Comparison of ENCODE assay signal across 30 mouse cellular contexts in genomic region chr15:83546029-83546428, GRCm38 (mm10). TPM values are rescaled to one million over a fixed set of nuclear protein-coding genes. Genes with fewer than 3 reads are reported as not detected.
DNase-seq lines count a peak whose midpoint lies in the region; ATAC-seq and TF ChIP-seq lines count a peak whose summit lies in the region.
"Had no signal": no experiment of that assay in that cellular context is flagged by ENCODE, and none has a peak within 500 bp of the region (broad histone marks: within the 10 kb centered on the region; RNA-seq: fewer than 3 reads in every experiment).

No protein-coding gene starts in this region.

- no peak overlapping the region for H3K9ac ChIP-seq in intestine, embryonic 16.5 days (ENCODE audit: low read depth, low read length)
- H3K9ac ChIP-seq in intestine, embryonic 15.5 days, result no peak overlapping the region
- no peak overlapping the region for H3K9ac ChIP-seq in midbrain, embryonic 11.5 days (ENCODE audit: low read length)
- H3K9ac ChIP-seq in midbrain, postnatal 0 days (replicated peaks; ENCODE audit: low read length, poor library complexity, severe bottlenecking), result no peak overlapping the region
- H3K9ac ChIP-seq: embryonic facial prominence, embryonic 13.5 days; forebrain, embryonic 12.5 days; forebrain, embryonic 15.5 days; heart, embryonic 12.5 days; heart, embryonic 15.5 days; hindbrain, embryonic 13.5 days had no signal

- H3K36me3 ChIP-seq in intestine, embryonic 16.5 days (ENCODE audit: control insufficient read depth, insufficient read depth, low read length), result peaks cover 22% of the 10 kb centered on the region
- peaks cover 31% of the 10 kb centered on the region for H3K36me3 ChIP-seq in intestine, embryonic 15.5 days
- H3K36me3 ChIP-seq in midbrain, embryonic 11.5 days (ENCODE audit: control insufficient read depth, insufficient read depth, low read length), result peaks cover 18% of the 10 kb centered on the region
- H3K36me3 ChIP-seq in midbrain, postnatal 0 days (ENCODE audit: insufficient read depth, low read length), result peaks cover 54% of the 10 kb centered on the region
- H3K36me3 ChIP-seq in G1E (replicated peaks), result peaks cover 62% of the 10 kb centered on the region

- H3K4me3 ChIP-seq in intestine, embryonic 16.5 days (ENCODE audit: low read length), result no peak overlapping the region
- no peak overlapping the region for H3K4me3 ChIP-seq in intestine, embryonic 15.5 days (replicated peaks)
- no peak overlapping the region for H3K4me3 ChIP-seq in midbrain, embryonic 11.5 days (ENCODE audit: low read depth, low read length)
- H3K4me3 ChIP-seq in midbrain, postnatal 0 days (ENCODE audit: low read depth, low read length), result no peak overlapping the region
- H3K4me3 ChIP-seq in G1E (ENCODE audit: low read depth, low read length), result no peak overlapping the region
- H3K4me3 ChIP-seq: embryonic facial prominence, embryonic 10.5 days; embryonic facial prominence, embryonic 13.5 days; erythroblast, embryonic 14.5 days; forebrain, embryonic 12.5 days; forebrain, embryonic 15.5 days; heart, embryonic 12.5 days; heart, embryonic 15.5 days; hindbrain, embryonic 10.5 days; hindbrain, embryonic 13.5 days had no signal

- DNase-seq in midbrain, embryonic 11.5 days (ENCODE audit: low spot score, missing footprints), result peak; percentile 62
- DNase-seq in midbrain, postnatal 0 days (ENCODE audit: low spot score), result no peak
- DNase-seq in G1E (ENCODE audit: low spot score), result no peak
- DNase-seq in thymus, postnatal 4 days, result no peak
- DNase-seq: adrenal gland, postnatal 36 days; B cell, adult 2 months; cerebellum, adult 11 months; cerebellum, adult 2 months; cerebellum, adult 9-11 months; cerebellum, postnatal 25 days; embryo, embryonic 11 days; gastrocnemius, postnatal 36 days; heart, postnatal 10 days; heart, postnatal 36 days had no signal

- H3K27me3 ChIP-seq in intestine, embryonic 16.5 days (replicated peaks; ENCODE audit: control insufficient read depth, insufficient read depth, low read length), result no peaks in the 10 kb centered on the region
- H3K27me3 ChIP-seq in intestine, embryonic 15.5 days (replicated peaks), result no peaks in the 10 kb centered on the region
- H3K27me3 ChIP-seq in midbrain, embryonic 11.5 days (ENCODE audit: control insufficient read depth, insufficient read depth, low read length), result no peaks in the 10 kb centered on the region
- no peaks in the 10 kb centered on the region for H3K27me3 ChIP-seq in midbrain, postnatal 0 days (ENCODE audit: insufficient read depth, low read length)
- peaks cover 24% of the 10 kb centered on the region for H3K27me3 ChIP-seq in G1E (ENCODE audit: insufficient read depth, low read length)
- H3K27me3 ChIP-seq: embryonic facial prominence, embryonic 13.5 days; forebrain, embryonic 12.5 days; forebrain, embryonic 15.5 days; heart, embryonic 12.5 days; heart, embryonic 15.5 days; hindbrain, embryonic 13.5 days had no signal

- no peak for TF ChIP-seq CTCF in midbrain, postnatal 0 days (IDR thresholded peaks at IDR 0.05)
- no peak for TF ChIP-seq CTCF in G1E (IDR thresholded peaks at IDR 0.05; ENCODE audit: low read depth, low read length)

- H3K4me2 ChIP-seq in intestine, embryonic 16.5 days (ENCODE audit: low read depth, low read length), result no peak overlapping the region
- no peak overlapping the region for H3K4me2 ChIP-seq in intestine, embryonic 15.5 days (replicated peaks)
- H3K4me2 ChIP-seq in midbrain, embryonic 11.5 days, result no peak overlapping the region
- H3K4me2 ChIP-seq in midbrain, postnatal 0 days (ENCODE audit: low read depth, low read length, poor library complexity, severe bottlenecking), result no peak overlapping the region
- H3K4me2 ChIP-seq: embryonic facial prominence, embryonic 13.5 days; forebrain, embryonic 12.5 days; forebrain, embryonic 15.5 days; heart, embryonic 12.5 days; heart, embryonic 15.5 days; hindbrain, embryonic 13.5 days had no signal

- no peaks in the 10 kb centered on the region for H3K9me3 ChIP-seq in intestine, embryonic 16.5 days (ENCODE audit: control insufficient read depth, low read length)
- H3K9me3 ChIP-seq in intestine, embryonic 15.5 days, result no peaks in the 10 kb centered on the region
- no peaks in the 10 kb centered on the region for H3K9me3 ChIP-seq in midbrain, embryonic 11.5 days (ENCODE audit: control insufficient read depth, low read length)
- H3K9me3 ChIP-seq in midbrain, postnatal 0 days (ENCODE audit: low read length), result no peaks in the 10 kb centered on the region
- H3K9me3 ChIP-seq in G1E (replicated peaks), result no peaks in the 10 kb centered on the region
- H3K9me3 ChIP-seq: embryonic facial prominence, embryonic 10.5 days; embryonic facial prominence, embryonic 13.5 days; forebrain, embryonic 12.5 days; forebrain, embryonic 15.5 days; heart, embryonic 12.5 days; heart, embryonic 15.5 days; hindbrain, embryonic 10.5 days; hindbrain, embryonic 13.5 days had no signal

- ATAC-seq in intestine, embryonic 16.5 days, result peak; percentile 41; the same call in 1 of the 2 replicates
- no peak for ATAC-seq in intestine, embryonic 15.5 days
- no peak for ATAC-seq in midbrain, embryonic 11.5 days (ENCODE audit: low FRiP score)
- ATAC-seq in midbrain, postnatal 0 days (ENCODE audit: low FRiP score), result no peak
- ATAC-seq in G1E (ENCODE audit: extremely low read depth, insufficient number of reproducible peaks, low FRiP score, poor library complexity, severe bottlenecking), result peak; percentile 28; the same call in 1 of the 2 replicates
- no peak for ATAC-seq in cerebellum, adult (ENCODE audit: insufficient number of reproducible peaks, low FRiP score, low TSS enrichment)
- ATAC-seq: CD4-positive, CD25-positive, alpha-beta regulatory T cell, adult 4 months; forebrain, embryonic 15.5 days; hindbrain, embryonic 16.5 days; intestine, postnatal 0 days had no signal

- H3K4me1 ChIP-seq in intestine, embryonic 16.5 days (ENCODE audit: control insufficient read depth, insufficient read depth, low read length), result no peaks in the 10 kb centered on the region
- H3K4me1 ChIP-seq in intestine, embryonic 15.5 days (replicated peaks), result no peaks in the 10 kb centered on the region
- H3K4me1 ChIP-seq in midbrain, embryonic 11.5 days (ENCODE audit: control insufficient read depth, insufficient read depth, low read length), result no peaks in the 10 kb centered on the region
- no peaks in the 10 kb centered on the region for H3K4me1 ChIP-seq in midbrain, postnatal 0 days (ENCODE audit: insufficient read depth, low read length)
- peaks cover 10% of the 10 kb centered on the region for H3K4me1 ChIP-seq in G1E (ENCODE audit: insufficient read depth, low read depth, low read length)
- H3K4me1 ChIP-seq: embryonic facial prominence, embryonic 13.5 days; forebrain, embryonic 12.5 days; forebrain, embryonic 15.5 days; hindbrain, embryonic 13.5 days had no signal

- WGBS in intestine, embryonic 16.5 days, result 91% methylated on average over 7 of the region's 7 CpGs
- 94% methylated on average over 7 of the region's 7 CpGs for WGBS in intestine, embryonic 15.5 days
- WGBS in midbrain, embryonic 11.5 days, result 90% methylated on average over 7 of the region's 7 CpGs
- WGBS in midbrain, postnatal 0 days, result 98% methylated on average over 7 of the region's 7 CpGs

- no peak overlapping the region for H3K27ac ChIP-seq in intestine, embryonic 16.5 days (ENCODE audit: low read length)
- H3K27ac ChIP-seq in intestine, embryonic 15.5 days, result no peak overlapping the region
- no peak overlapping the region for H3K27ac ChIP-seq in midbrain, embryonic 11.5 days (ENCODE audit: low read depth, low read length)
- H3K27ac ChIP-seq in midbrain, postnatal 0 days (ENCODE audit: low read depth, low read length), result no peak overlapping the region
- H3K27ac ChIP-seq: embryonic facial prominence, embryonic 10.5 days; embryonic facial prominence, embryonic 13.5 days; forebrain, embryonic 12.5 days; forebrain, embryonic 15.5 days; heart, embryonic 15.5 days; hindbrain, embryonic 10.5 days; hindbrain, embryonic 13.5 days had no signal

RNA-seq across cellular contexts. Expression of gene Tspo, which starts 17.4 kb away (rescaled TPM):
- polyA plus RNA-seq in intestine, embryonic 16.5 days (2015; fragmentation: Nextera tagmentation; extraction: Ambion mirVana), result 128 and 133 TPM in 2 replicates
- polyA plus RNA-seq in intestine, embryonic 15.5 days (2015; fragmentation: Nextera tagmentation; extraction: Ambion mirVana), result 98.0 and 120 TPM in 2 replicates
- 25.0 and 27.8 TPM in 2 replicates for polyA plus RNA-seq in midbrain, embryonic 11.5 days (2014; fragmentation: Nextera tagmentation; extraction: Ambion mirVana)
- 5.5 and 8.0 TPM in 2 replicates for total RNA-seq in midbrain, postnatal 0 days (2014; rRNA removed)
- 8.4 and 11.3 TPM in 2 replicates for polyA plus RNA-seq in midbrain, postnatal 0 days (2015; fragmentation: Nextera tagmentation; extraction: Ambion mirVana)
- total RNA-seq in G1E (2014; fragmentation: Nextera tagmentation) (13.5 and 31.8 TPM in 2 replicates), G1E (2017) (50.5 and 63.3 TPM in 2 replicates)
- 108 and 114 TPM in 2 replicates for polyA plus RNA-seq in G1E (2012)

RNA-seq across cellular contexts. Expression of gene Mcat, which starts 17.6 kb away (rescaled TPM):
- 26.4 and 27.0 TPM in 2 replicates for polyA plus RNA-seq in intestine, embryonic 16.5 days (2015; fragmentation: Nextera tagmentation; extraction: Ambion mirVana)
- polyA plus RNA-seq in intestine, embryonic 15.5 days (2015; fragmentation: Nextera tagmentation; extraction: Ambion mirVana), result 31.4 TPM in 2 replicates
- 36.6 and 39.1 TPM in 2 replicates for polyA plus RNA-seq in midbrain, embryonic 11.5 days (2014; fragmentation: Nextera tagmentation; extraction: Ambion mirVana)
- 43.9 and 44.4 TPM in 2 replicates for total RNA-seq in midbrain, postnatal 0 days (2014; rRNA removed)
- polyA plus RNA-seq in midbrain, postnatal 0 days (2015; fragmentation: Nextera tagmentation; extraction: Ambion mirVana), result 34.6 and 35.9 TPM in 2 replicates
- total RNA-seq in G1E (2014; fragmentation: Nextera tagmentation) (8.5 and 17.7 TPM in 2 replicates), G1E (2017) (13.4 and 14.0 TPM in 2 replicates)
- polyA plus RNA-seq in G1E (2012), result 17.1 and 20.2 TPM in 2 replicates

RNA-seq across cellular contexts. Expression of gene Bik, which starts 19.4 kb away (rescaled TPM):
- polyA plus RNA-seq in intestine, embryonic 16.5 days (2015; fragmentation: Nextera tagmentation; extraction: Ambion mirVana), result 3.1 and 4.3 TPM in 2 replicates
- polyA plus RNA-seq in intestine, embryonic 15.5 days (2015; fragmentation: Nextera tagmentation; extraction: Ambion mirVana), result 4.3 and 5.6 TPM in 2 replicates
- 2.3 and 2.8 TPM in 2 replicates for polyA plus RNA-seq in midbrain, embryonic 11.5 days (2014; fragmentation: Nextera tagmentation; extraction: Ambion mirVana)
- total RNA-seq in midbrain, postnatal 0 days (2014; rRNA removed), result 0.27 TPM in 1 of 2 replicates, not detected in the other
- 0.33 and 0.37 TPM in 2 replicates for polyA plus RNA-seq in midbrain, postnatal 0 days (2015; fragmentation: Nextera tagmentation; extraction: Ambion mirVana)
- total RNA-seq in G1E (2014; fragmentation: Nextera tagmentation) (not detected in 2 replicates), G1E (2017) (not detected in 2 replicates)
- polyA plus RNA-seq in G1E (2012), result not detected in 2 replicates
- total RNA-seq: granulocyte monocyte progenitor cell, adult 5-6 weeks had no signal
- polyA plus RNA-seq: erythroblast, embryonic 14.5 days had no signal

RNA-seq across cellular contexts. Expression of gene Ttll1, which starts 35.3 kb away (rescaled TPM):
- 14.1 and 17.1 TPM in 2 replicates for polyA plus RNA-seq in intestine, embryonic 16.5 days (2015; fragmentation: Nextera tagmentation; extraction: Ambion mirVana)
- polyA plus RNA-seq in intestine, embryonic 15.5 days (2015; fragmentation: Nextera tagmentation; extraction: Ambion mirVana), result 17.1 and 18.4 TPM in 2 replicates
- polyA plus RNA-seq in midbrain, embryonic 11.5 days (2014; fragmentation: Nextera tagmentation; extraction: Ambion mirVana), result 32.2 and 34.6 TPM in 2 replicates
- total RNA-seq in midbrain, postnatal 0 days (2014; rRNA removed), result 57.8 and 60.7 TPM in 2 replicates
- 119 and 123 TPM in 2 replicates for polyA plus RNA-seq in midbrain, postnatal 0 days (2015; fragmentation: Nextera tagmentation; extraction: Ambion mirVana)
- 12.3 and 15.7 TPM in 2 replicates for total RNA-seq in G1E (2014; fragmentation: Nextera tagmentation)
- total RNA-seq in G1E (2017), result 5.6 and 6.5 TPM in 2 replicates
- polyA plus RNA-seq in G1E (2012), result 2.0 and 2.3 TPM in 2 replicates

RNA-seq across cellular contexts. Expression of gene Ttll12, which starts 48.9 kb away (rescaled TPM):
- 29.3 and 30.2 TPM in 2 replicates for polyA plus RNA-seq in intestine, embryonic 16.5 days (2015; fragmentation: Nextera tagmentation; extraction: Ambion mirVana)
- 31.0 and 31.5 TPM in 2 replicates for polyA plus RNA-seq in intestine, embryonic 15.5 days (2015; fragmentation: Nextera tagmentation; extraction: Ambion mirVana)
- polyA plus RNA-seq in midbrain, embryonic 11.5 days (2014; fragmentation: Nextera tagmentation; extraction: Ambion mirVana), result 46.5 and 46.9 TPM in 2 replicates
- 50.5 and 56.4 TPM in 2 replicates for total RNA-seq in midbrain, postnatal 0 days (2014; rRNA removed)
- polyA plus RNA-seq in midbrain, postnatal 0 days (2015; fragmentation: Nextera tagmentation; extraction: Ambion mirVana), result 39.1 and 40.1 TPM in 2 replicates
- 50.4 and 59.4 TPM in 2 replicates for total RNA-seq in G1E (2014; fragmentation: Nextera tagmentation)
- total RNA-seq in G1E (2017), result 15.5 and 17.0 TPM in 2 replicates
- polyA plus RNA-seq in G1E (2012), result 128 and 181 TPM in 2 replicates

Comparison
In these comparisons a context has a peak if more than half of its experiments do, and no peak if none do; other contexts are left out.
1. ATAC-seq: peak in intestine, embryonic 16.5 days (single experiment) and G1E (single experiment); none in intestine, embryonic 15.5 days (single experiment), midbrain, embryonic 11.5 days (single experiment), midbrain, postnatal 0 days (single experiment) and cerebellum, adult (single experiment).